Mouse (Mus musculus): ENCODE measurements around the gene Adamts17. TPM values are rescaled to one million over a fixed set of nuclear protein-coding genes. Genes with fewer than 3 reads are reported as not detected.

Gene Adamts17
- total RNA-seq, 2 experiments from 2014 or later = 25.8 to 33.4 TPM

GRCm38 (mm10) chr7:67173522-67174195 lies 334.1 kb downstream of the Adamts17 start:
- no peak for DNase-seq (ENCODE audit: low spot score in 2 of 2)

- no peak for DNase-seq (ENCODE audit: low spot score in 2 of 2)
These were observed 344.3 kb downstream of the Adamts17 start for GRCm38 (mm10) chr7:67183786-67184185.

GRCm38 (mm10) chr7:67199412-67199811 lies 359.9 kb downstream of the Adamts17 start:
- peak; percentile 59 to 71 for DNase-seq (ENCODE audit: low spot score in 2 of 2)

Other genes starting within 250 kb of the Adamts17 start
- gene Asb7, start 150.1 kb upstream of the Adamts17 start, total RNA-seq (2021) = 10 to 100 TPM; 17.9 to 19.9 TPM
- 10 to 100 TPM; 11.4 to 12.3 TPM for gene Lins1, start 149.8 kb upstream of the Adamts17 start, total RNA-seq (2021)
- gene Cers3, start 96.2 kb upstream of the Adamts17 start, total RNA-seq (2021) = 1 to 10 TPM in 1 of 2 experiments, under 1 TPM in 1; 0.50 to 1.3 TPM